8 mouse cellular contexts compared by ENCODE assay signal in genomic region chr16:58670643-58671042, GRCm38 (mm10). TPM values are rescaled to one million over a fixed set of nuclear protein-coding genes. Genes with fewer than 3 reads are reported as not detected.
DNase-seq lines count a peak whose midpoint lies in the region; ATAC-seq and TF ChIP-seq lines count a peak whose summit lies in the region.

No protein-coding gene starts in this region.

- H3K9me3 ChIP-seq in megakaryocyte, embryonic 14.5 days = no peaks in the 10 kb centered on the region
- no peaks in the 10 kb centered on the region for H3K9me3 ChIP-seq in embryonic facial prominence, embryonic 12.5 days
- no peaks in the 10 kb centered on the region for H3K9me3 ChIP-seq in kidney, embryonic 16.5 days (ENCODE audit: low read length)
- H3K9me3 ChIP-seq in midbrain, postnatal 0 days (ENCODE audit: low read length) = no peaks in the 10 kb centered on the region

- peaks cover 43% of the 10 kb centered on the region for H3K4me1 ChIP-seq in megakaryocyte, embryonic 14.5 days
- H3K4me1 ChIP-seq in embryonic facial prominence, embryonic 12.5 days = peaks cover 4% of the 10 kb centered on the region; the same call in 1 of the 2 replicates
- H3K4me1 ChIP-seq in kidney, embryonic 16.5 days (ENCODE audit: insufficient read depth, low read length) = peaks cover 9% of the 10 kb centered on the region
- H3K4me1 ChIP-seq in midbrain, postnatal 0 days (ENCODE audit: insufficient read depth, low read length) = no peaks in the 10 kb centered on the region

- H3K36me3 ChIP-seq in megakaryocyte, embryonic 14.5 days (replicated peaks; ENCODE audit: low read length) = peaks cover 33% of the 10 kb centered on the region
- peaks cover 19% of the 10 kb centered on the region for H3K36me3 ChIP-seq in embryonic facial prominence, embryonic 12.5 days
- H3K36me3 ChIP-seq in kidney, embryonic 16.5 days (ENCODE audit: insufficient read depth, low read length) = peaks cover 21% of the 10 kb centered on the region
- H3K36me3 ChIP-seq in midbrain, postnatal 0 days (ENCODE audit: insufficient read depth, low read length) = peaks cover 20% of the 10 kb centered on the region

- no peaks in the 10 kb centered on the region for H3K27me3 ChIP-seq in megakaryocyte, embryonic 14.5 days (replicated peaks)
- H3K27me3 ChIP-seq in embryonic facial prominence, embryonic 12.5 days = no peaks in the 10 kb centered on the region
- no peaks in the 10 kb centered on the region for H3K27me3 ChIP-seq in kidney, embryonic 16.5 days (ENCODE audit: insufficient read depth, low read length)
- H3K27me3 ChIP-seq in midbrain, postnatal 0 days (ENCODE audit: insufficient read depth, low read length) = no peaks in the 10 kb centered on the region

- under 1% methylated on average over 25 of the region's 25 CpGs for WGBS in embryonic facial prominence, embryonic 12.5 days
- WGBS in kidney, embryonic 16.5 days = under 1% methylated on average over 24 of the region's 25 CpGs
- 0% methylated on average over 24 of the region's 25 CpGs for WGBS in midbrain, postnatal 0 days

- peak overlapping the region; percentile 85 for H3K9ac ChIP-seq in embryonic facial prominence, embryonic 12.5 days
- H3K9ac ChIP-seq in kidney, embryonic 16.5 days (replicated peaks; ENCODE audit: low read length) = peak overlapping the region; percentile 94
- H3K9ac ChIP-seq in midbrain, postnatal 0 days (replicated peaks; ENCODE audit: low read length, poor library complexity, severe bottlenecking) = peak overlapping the region; percentile 89

- no peak for ATAC-seq in megakaryocyte, adult 5-6 weeks (ENCODE audit: poor library complexity, severe bottlenecking)
- ATAC-seq in embryonic facial prominence, embryonic 12.5 days (ENCODE audit: insufficient number of reproducible peaks, insufficient read depth, low FRiP score, low TSS enrichment) = peak; percentile 43; the same call in 1 of the 2 replicates
- ATAC-seq in kidney, embryonic 16.5 days (ENCODE audit: low FRiP score, low TSS enrichment) = peak; percentile 25; the same call in 1 of the 2 replicates
- peak; percentile 86 for ATAC-seq in midbrain, postnatal 0 days (ENCODE audit: low FRiP score)

- TF ChIP-seq CTCF in midbrain, postnatal 0 days (IDR thresholded peaks at IDR 0.05) = peak; percentile 63

- peak overlapping the region; percentile 69 for H3K4me2 ChIP-seq in embryonic facial prominence, embryonic 12.5 days (replicated peaks)
- H3K4me2 ChIP-seq in kidney, embryonic 16.5 days (replicated peaks; ENCODE audit: low read depth, low read length) = peak overlapping the region; percentile 86
- peak overlapping the region; percentile 77 for H3K4me2 ChIP-seq in midbrain, postnatal 0 days (ENCODE audit: low read depth, low read length, poor library complexity, severe bottlenecking)

- H3K4me3 ChIP-seq in megakaryocyte, embryonic 14.5 days (replicated peaks) = peak overlapping the region; percentile 100
- H3K4me3 ChIP-seq in embryonic facial prominence, embryonic 12.5 days = peak overlapping the region; percentile 96
- H3K4me3 ChIP-seq in kidney, embryonic 16.5 days (ENCODE audit: low read length) = peak overlapping the region; percentile 92
- peak overlapping the region; percentile 91 for H3K4me3 ChIP-seq in midbrain, postnatal 0 days (ENCODE audit: low read depth, low read length)

- peak overlapping the region; percentile 86 for H3K27ac ChIP-seq in embryonic facial prominence, embryonic 12.5 days
- peak overlapping the region; percentile 90 for H3K27ac ChIP-seq in kidney, embryonic 16.5 days (ENCODE audit: low read length)
- H3K27ac ChIP-seq in midbrain, postnatal 0 days (ENCODE audit: low read depth, low read length) = peak overlapping the region; percentile 78

- peak; percentile 64 for DNase-seq in midbrain, postnatal 0 days (ENCODE audit: low spot score)
- DNase-seq in cerebellum, adult 9-11 months = no peak
- DNase-seq in adipocyte (ENCODE audit: low spot score) = no peak
- DNase-seq in ovary, postnatal 36 days (ENCODE audit: low spot score) = no peak

RNA-seq across cellular contexts. Expression of gene Cpox, which starts 0.6 kb away (rescaled TPM):
- 3.4 and 14.3 TPM in 2 replicates for polyA plus RNA-seq in megakaryocyte, embryonic 14.5 days (2012; ENCODE audit: insufficient read depth, low replicate concordance)
- 36.6 and 50.8 TPM in 2 replicates for total RNA-seq in megakaryocyte, adult 5-6 weeks (2015)
- total RNA-seq in megakaryocyte, adult 5-6 weeks (2017) = 17.7 and 25.5 TPM in 2 replicates
- 21.8 and 25.6 TPM in 2 replicates for polyA plus RNA-seq in embryonic facial prominence, embryonic 12.5 days (2016; fragmentation: Nextera tagmentation; extraction: Ambion mirVana)
- 34.5 and 42.7 TPM in 2 replicates for polyA plus RNA-seq in kidney, embryonic 16.5 days (2015; fragmentation: Nextera tagmentation; extraction: Ambion mirVana)
- total RNA-seq in midbrain, postnatal 0 days (2014; rRNA removed) = 14.9 and 15.9 TPM in 2 replicates
- polyA plus RNA-seq in midbrain, postnatal 0 days (2015; fragmentation: Nextera tagmentation; extraction: Ambion mirVana) = 10.7 and 12.4 TPM in 2 replicates

RNA-seq across cellular contexts. Expression of gene E330017A01Rik, which starts 32.1 kb away (rescaled TPM):
- polyA plus RNA-seq in megakaryocyte, embryonic 14.5 days (2012; ENCODE audit: insufficient read depth, low replicate concordance) = not detected in 2 replicates
- total RNA-seq in megakaryocyte, adult 5-6 weeks (2015) = not detected in 2 replicates
- total RNA-seq in megakaryocyte, adult 5-6 weeks (2017) = not detected in 2 replicates
- not detected in 2 replicates for polyA plus RNA-seq in embryonic facial prominence, embryonic 12.5 days (2016; fragmentation: Nextera tagmentation; extraction: Ambion mirVana)
- not detected in 2 replicates for polyA plus RNA-seq in kidney, embryonic 16.5 days (2015; fragmentation: Nextera tagmentation; extraction: Ambion mirVana)
- total RNA-seq in midbrain, postnatal 0 days (2014; rRNA removed) = not detected in 2 replicates
- polyA plus RNA-seq in midbrain, postnatal 0 days (2015; fragmentation: Nextera tagmentation; extraction: Ambion mirVana) = 0.14 TPM in 1 of 2 replicates, not detected in the other

RNA-seq across cellular contexts. Expression of gene Gpr15, which starts 48.2 kb away (rescaled TPM):
- polyA plus RNA-seq in megakaryocyte, embryonic 14.5 days (2012; ENCODE audit: insufficient read depth, low replicate concordance) = not detected in 2 replicates
- total RNA-seq in megakaryocyte, adult 5-6 weeks (2015) = 1.8 and 3.1 TPM in 2 replicates
- 4.2 and 6.7 TPM in 2 replicates for total RNA-seq in megakaryocyte, adult 5-6 weeks (2017)
- not detected in 2 replicates for polyA plus RNA-seq in embryonic facial prominence, embryonic 12.5 days (2016; fragmentation: Nextera tagmentation; extraction: Ambion mirVana)
- not detected in 2 replicates for polyA plus RNA-seq in kidney, embryonic 16.5 days (2015; fragmentation: Nextera tagmentation; extraction: Ambion mirVana)
- total RNA-seq in midbrain, postnatal 0 days (2014; rRNA removed) = 0.11 and 2.1 TPM in 2 replicates
- polyA plus RNA-seq in midbrain, postnatal 0 days (2015; fragmentation: Nextera tagmentation; extraction: Ambion mirVana) = not detected in 2 replicates

RNA-seq across cellular contexts. Expression of gene Gm813, which starts 53.9 kb away (rescaled TPM):
- not detected in 2 replicates for polyA plus RNA-seq in megakaryocyte, embryonic 14.5 days (2012; ENCODE audit: insufficient read depth, low replicate concordance)
- not detected in 2 replicates for total RNA-seq in megakaryocyte, adult 5-6 weeks (2015)
- not detected in 2 replicates for total RNA-seq in megakaryocyte, adult 5-6 weeks (2017)
- polyA plus RNA-seq in embryonic facial prominence, embryonic 12.5 days (2016; fragmentation: Nextera tagmentation; extraction: Ambion mirVana) = not detected in 2 replicates
- not detected in 2 replicates for polyA plus RNA-seq in kidney, embryonic 16.5 days (2015; fragmentation: Nextera tagmentation; extraction: Ambion mirVana)
- total RNA-seq in midbrain, postnatal 0 days (2014; rRNA removed) = not detected in 2 replicates
- polyA plus RNA-seq in midbrain, postnatal 0 days (2015; fragmentation: Nextera tagmentation; extraction: Ambion mirVana) = not detected in 2 replicates

RNA-seq across cellular contexts. Expression of gene Cldnd1, which starts 57.1 kb away (rescaled TPM):
- 1.00 and 2.3 TPM in 2 replicates for polyA plus RNA-seq in megakaryocyte, embryonic 14.5 days (2012; ENCODE audit: insufficient read depth, low replicate concordance)
- total RNA-seq in megakaryocyte, adult 5-6 weeks (2015) = 65.0 and 74.3 TPM in 2 replicates
- 16.9 and 25.2 TPM in 2 replicates for total RNA-seq in megakaryocyte, adult 5-6 weeks (2017)
- polyA plus RNA-seq in embryonic facial prominence, embryonic 12.5 days (2016; fragmentation: Nextera tagmentation; extraction: Ambion mirVana) = 117 and 121 TPM in 2 replicates
- polyA plus RNA-seq in kidney, embryonic 16.5 days (2015; fragmentation: Nextera tagmentation; extraction: Ambion mirVana) = 124 TPM in 2 replicates
- 74.2 and 96.9 TPM in 2 replicates for total RNA-seq in midbrain, postnatal 0 days (2014; rRNA removed)
- polyA plus RNA-seq in midbrain, postnatal 0 days (2015; fragmentation: Nextera tagmentation; extraction: Ambion mirVana) = 156 and 174 TPM in 2 replicates
